Mouse (Mus musculus) embryonic facial prominence, embryonic 12.5 days (tissue): ENCODE data around the gene Cep112. TPM values are rescaled to one million over a fixed set of nuclear protein-coding genes. Genes with fewer than 3 reads are reported as not detected.

Experiments
- ATAC-seq: fragments of 200-750 bp; cut with Nextera tagmentation; 2 replicates; pipeline ENCODE4 v1.8.0; 2017; ENCODE audit not compliant: insufficient number of reproducible peaks, insufficient read depth, low FRiP score, low TSS enrichment
- H3K27ac ChIP-seq: fragments of 300-500 bp; sonication (generic); 2 replicates; pipeline ENCODE4 v1.5.1; 2016; ENCODE audit warnings: mild to moderate bottlenecking
- H3K27me3 ChIP-seq: fragments of 300-500 bp; sonication (generic); 2 replicates; pipeline ENCODE4 v1.6.1; 2016; ENCODE audit warnings: mild to moderate bottlenecking, moderate library complexity
- H3K36me3 ChIP-seq: fragments of 300-500 bp; sonication (generic); 2 replicates; pipeline ENCODE4 v1.6.1; 2016; ENCODE audit warnings: mild to moderate bottlenecking
- H3K4me1 ChIP-seq: fragments of 300-500 bp; sonication (generic); 2 replicates; pipeline ENCODE4 v1.6.1; 2016
- H3K4me2 ChIP-seq: fragments of 300-500 bp; sonication (generic); replicated peaks from 2 replicates; pipeline ENCODE4 v1.6.1; 2016; ENCODE audit warnings: mild to moderate bottlenecking, moderate library complexity
- H3K4me3 ChIP-seq: fragments of 300-500 bp; sonication (generic); 2 replicates; pipeline ENCODE4 v1.5.1; 2016; ENCODE audit warnings: mild to moderate bottlenecking
- H3K9ac ChIP-seq: fragments of 300-500 bp; sonication (generic); 2 replicates; pipeline ENCODE4 v1.6.1; 2016; ENCODE audit warnings: mild to moderate bottlenecking, moderate library complexity
- H3K9me3 ChIP-seq: fragments of 300-500 bp; sonication (generic); 2 replicates; pipeline ENCODE4 v1.6.1; 2016; ENCODE audit warnings: mild to moderate bottlenecking, moderate library complexity
- WGBS: fragments of 180-500 bp; shearing (Covaris S2); methylation state at CpG from one replicate; pipeline ENCODE4 v1.1.7; 2016; 5-methylcytosine and 5-hydroxymethylcytosine counted together
- polyA plus RNA-seq: library from polyadenylated mRNA; unstranded; fragments of >200 nt; fragmentation: Nextera tagmentation; extraction: Ambion mirVana; gene quantifications from 2 replicates; pipeline ENCODE4 v1.2.1, GENCODE M21; 2016

Cep112 gene
- polyA plus RNA-seq, 1 experiment from 2014 or later, result 13.8 TPM

- H3K9ac ChIP-seq, result no peak overlapping the region
- no peaks in the 10 kb centered on the region for H3K36me3 ChIP-seq
- H3K27me3 ChIP-seq, result no peaks in the 10 kb centered on the region
- ATAC-seq, result no peak
- peak overlapping the region; percentile 26; the same call in 1 of the 2 replicates for H3K27ac ChIP-seq
- no peak overlapping the region for H3K4me2 ChIP-seq
- 53% methylated on average over 7 of the region's 7 CpGs for WGBS
- 0 out of 2 replicates have a peak, but pooled peaks cover under 1% of the 10 kb centered on the region for H3K9me3 ChIP-seq
- no peak overlapping the region for H3K4me3 ChIP-seq
- H3K4me1 ChIP-seq, result no peaks in the 10 kb centered on the region
Observed at GRCm38 (mm10) chr11:108620628-108621433, 195.8 kb downstream of the Cep112 start.

- 0 out of 2 replicates have a peak, but pooled peaks cover 5% of the 10 kb centered on the region for H3K9me3 ChIP-seq
- no peaks in the 10 kb centered on the region for H3K36me3 ChIP-seq
- ATAC-seq, result no peak
- no peak overlapping the region for H3K4me2 ChIP-seq
- no peak overlapping the region for H3K27ac ChIP-seq
- no peak overlapping the region for H3K4me3 ChIP-seq
- H3K9ac ChIP-seq, result no peak overlapping the region
- no peaks in the 10 kb centered on the region for H3K4me1 ChIP-seq
- H3K27me3 ChIP-seq, result no peaks in the 10 kb centered on the region
- 62% methylated on average over 9 of the region's 9 CpGs for WGBS
Observed at GRCm38 (mm10) chr11:108621434-108621901, 196.5 kb downstream of the Cep112 start.

- Histone ChIP-seq H3K27ac (no peak overlapping the region), H3K4me3 (no peak overlapping the region), H3K4me2 (no peak overlapping the region), H3K9me3 (0 out of 2 replicates have a peak, but pooled peaks cover 5% of the 10 kb centered on the region), H3K27me3 (no peaks in the 10 kb centered on the region), H3K9ac (no peak overlapping the region), H3K36me3 (no peaks in the 10 kb centered on the region), H3K4me1 (no peaks in the 10 kb centered on the region)
- 79% methylated on average over 5 of the region's 5 CpGs for WGBS
- ATAC-seq, result no peak
Observed at GRCm38 (mm10) chr11:108625546-108626232, 200.7 kb downstream of the Cep112 start.

GRCm38 (mm10) chr11:108637780-108638179 lies 212.8 kb downstream of the Cep112 start:
- no peak overlapping the region for H3K9ac ChIP-seq
- H3K4me3 ChIP-seq, result no peak overlapping the region
- no peaks in the 10 kb centered on the region for H3K27me3 ChIP-seq
- no peak overlapping the region for H3K4me2 ChIP-seq
- ATAC-seq, result no peak
- no peak overlapping the region for H3K27ac ChIP-seq
- H3K9me3 ChIP-seq, result no peaks in the 10 kb centered on the region
- H3K36me3 ChIP-seq, result no peaks in the 10 kb centered on the region
- 73% methylated on average over 2 of the region's 2 CpGs for WGBS
- no peaks in the 10 kb centered on the region for H3K4me1 ChIP-seq

GRCm38 (mm10) chr11:108655574-108655973 lies 230.6 kb downstream of the Cep112 start:
- Histone ChIP-seq H3K4me1 (no peaks in the 10 kb centered on the region), H3K9ac (no peak overlapping the region), H3K27ac (no peak overlapping the region), H3K4me3 (no peak overlapping the region), H3K36me3 (no peaks in the 10 kb centered on the region), H3K27me3 (no peaks in the 10 kb centered on the region), H3K4me2 (no peak overlapping the region), H3K9me3 (no peaks in the 10 kb centered on the region)
- WGBS, result 84% methylated on average over 2 of the region's 2 CpGs
- no peak for ATAC-seq

- Histone ChIP-seq H3K9ac (no peak overlapping the region), H3K4me2 (no peak overlapping the region), H3K36me3 (no peaks in the 10 kb centered on the region), H3K4me3 (no peak overlapping the region), H3K27ac (no peak overlapping the region), H3K9me3 (no peaks in the 10 kb centered on the region), H3K27me3 (no peaks in the 10 kb centered on the region), H3K4me1 (no peaks in the 10 kb centered on the region)
- WGBS, result 90% methylated on average over 3 of the region's 3 CpGs
- no peak for ATAC-seq
Observed at GRCm38 (mm10) chr11:108682014-108682413, 257.0 kb downstream of the Cep112 start.

GRCm38 (mm10) chr11:108696563-108696962 lies 271.6 kb downstream of the Cep112 start:
- Histone ChIP-seq H3K9ac (no peak overlapping the region), H3K27ac (no peak overlapping the region), H3K4me2 (no peak overlapping the region), H3K4me1 (no peaks in the 10 kb centered on the region), H3K4me3 (no peak overlapping the region), H3K36me3 (no peaks in the 10 kb centered on the region), H3K27me3 (no peaks in the 10 kb centered on the region), H3K9me3 (no peaks in the 10 kb centered on the region)
- ATAC-seq, result no peak
- 81% methylated on average over 4 of the region's 4 CpGs for WGBS

- no peaks in the 10 kb centered on the region for H3K27me3 ChIP-seq
- H3K4me2 ChIP-seq, result no peak overlapping the region
- peak overlapping the region; percentile 66 for H3K27ac ChIP-seq
- no peaks in the 10 kb centered on the region for H3K9me3 ChIP-seq
- no peak overlapping the region for H3K4me3 ChIP-seq
- WGBS, result 52% methylated on average over 7 of the region's 7 CpGs
- ATAC-seq, result no peak
- no peaks in the 10 kb centered on the region for H3K36me3 ChIP-seq
- no peak overlapping the region; the same call in 1 of the 2 replicates for H3K9ac ChIP-seq
- H3K4me1 ChIP-seq, result peaks cover 23% of the 10 kb centered on the region; the same call in 1 of the 2 replicates
Observed at GRCm38 (mm10) chr11:108752301-108752700, 327.3 kb downstream of the Cep112 start.

GRCm38 (mm10) chr11:108752765-108753164 lies 327.8 kb downstream of the Cep112 start:
- Histone ChIP-seq H3K27ac (0 out of 2 replicates have a peak overlapping the region, but pooled peaks have one; percentile 17), H3K9me3 (no peaks in the 10 kb centered on the region), H3K36me3 (no peaks in the 10 kb centered on the region), H3K4me3 (no peak overlapping the region), H3K27me3 (no peaks in the 10 kb centered on the region), H3K9ac (no peak overlapping the region), H3K4me2 (no peak overlapping the region), H3K4me1 (peaks cover 26% of the 10 kb centered on the region; the same call in 1 of the 2 replicates)
- 87% methylated on average over 2 of the region's 2 CpGs for WGBS
- no peak for ATAC-seq

GRCm38 (mm10) chr11:108753361-108754240 lies 328.6 kb downstream of the Cep112 start:
- 0 out of 2 replicates have a peak overlapping the region, but pooled peaks have one; percentile 17 for H3K27ac ChIP-seq
- ATAC-seq, result no peak
- WGBS, result 74% methylated on average over 7 of the region's 7 CpGs
- no peak overlapping the region for H3K4me3 ChIP-seq
- H3K9ac ChIP-seq, result no peak overlapping the region
- H3K4me2 ChIP-seq, result no peak overlapping the region
- H3K36me3 ChIP-seq, result no peaks in the 10 kb centered on the region
- H3K27me3 ChIP-seq, result no peaks in the 10 kb centered on the region
- H3K4me1 ChIP-seq, result peaks cover 33% of the 10 kb centered on the region
- H3K9me3 ChIP-seq, result no peaks in the 10 kb centered on the region

GRCm38 (mm10) chr11:108757211-108757610 lies 332.2 kb downstream of the Cep112 start:
- WGBS, result 69% methylated on average over 2 of the region's 2 CpGs
- Histone ChIP-seq H3K4me2 (no peak overlapping the region), H3K9me3 (no peaks in the 10 kb centered on the region), H3K4me1 (peaks cover 15% of the 10 kb centered on the region), H3K36me3 (no peaks in the 10 kb centered on the region), H3K9ac (no peak overlapping the region), H3K27me3 (no peaks in the 10 kb centered on the region), H3K4me3 (no peak overlapping the region), H3K27ac (0 out of 2 replicates have a peak overlapping the region, but pooled peaks have one; percentile 11)
- ATAC-seq, result no peak
